Mouse (Mus musculus): ENCODE results near the gene Emd. TPM values are rescaled to one million over a fixed set of nuclear protein-coding genes. Genes with fewer than 3 reads are reported as not detected.
A peak's percentile ranks its signal among the peaks of the same experiment; 100 is the strongest.
"Not testable (repeated sequence)": the region's sequence is repeated elsewhere in the genome, so short reads cannot be mapped to it uniquely, and the experiment has no call there.

Gene Emd
- polyA plus RNA-seq (2015; fragmentation: Nextera tagmentation; extraction: Ambion mirVana), result 28.9 and 31.6 TPM in 2 replicates

DNA sequence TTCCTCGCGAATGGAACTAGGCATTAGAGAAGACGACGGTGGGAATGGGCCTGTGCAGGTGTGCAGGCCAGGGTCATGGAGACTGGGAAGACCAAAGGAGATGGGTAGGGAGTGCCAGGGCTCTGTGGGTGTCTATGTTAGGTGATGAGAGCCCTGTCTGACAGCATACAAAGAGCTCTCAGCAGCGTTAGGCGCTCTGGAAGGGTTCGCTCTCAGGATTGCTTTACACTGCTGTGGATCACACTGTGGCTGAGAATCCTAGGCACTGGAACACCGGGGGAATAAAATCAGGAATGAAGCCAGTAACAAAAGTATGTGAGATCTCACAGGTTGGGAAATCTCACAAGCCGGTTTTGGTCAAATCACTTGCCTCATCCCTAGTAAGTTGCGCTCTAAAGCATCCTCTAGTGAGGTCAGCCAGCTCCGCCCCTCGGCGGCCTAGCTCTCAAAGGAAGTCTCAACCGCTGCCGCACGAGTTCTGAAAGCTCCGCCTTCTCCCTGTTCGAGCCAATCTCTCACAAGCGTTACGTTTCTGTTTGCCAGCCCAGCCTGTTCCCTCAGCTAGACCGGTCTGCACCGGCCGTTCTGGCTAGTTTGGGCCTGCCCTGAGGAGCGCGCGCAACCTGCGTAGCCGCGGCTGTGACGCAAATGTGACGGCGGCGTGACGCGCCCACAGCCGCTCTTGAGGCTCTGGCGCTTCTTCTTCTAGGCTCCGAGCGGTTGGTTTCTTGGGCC, at the start of gene Emd:
Gene Emd (plus strand): TSS at position 535 of the 735 bp plus-strand sequence.
- Histone ChIP-seq H3K9ac (peak within 1 kb of the TSS; percentile 78), H3K36me3 (peaks cover 21% of the 10 kb centered on the region), H3K4me2 (peak within 1 kb of the TSS; percentile 66), H3K27me3 (no peaks in the 10 kb centered on the region), H3K9me3 (no peaks in the 10 kb centered on the region), H3K4me1 (0 out of 2 replicates have a peak, but pooled peaks cover 8% of the 10 kb centered on the region), H3K27ac (peak within 1 kb of the TSS; percentile 90), H3K4me3 (peak within 1 kb of the TSS; percentile 56)
- peak; percentile 95 for ATAC-seq (ENCODE audit: insufficient number of reproducible peaks, insufficient read depth, low FRiP score, low TSS enrichment, low read depth)
- WGBS, result 25% methylated on average over 39 of the region's 39 CpGs

DNA sequence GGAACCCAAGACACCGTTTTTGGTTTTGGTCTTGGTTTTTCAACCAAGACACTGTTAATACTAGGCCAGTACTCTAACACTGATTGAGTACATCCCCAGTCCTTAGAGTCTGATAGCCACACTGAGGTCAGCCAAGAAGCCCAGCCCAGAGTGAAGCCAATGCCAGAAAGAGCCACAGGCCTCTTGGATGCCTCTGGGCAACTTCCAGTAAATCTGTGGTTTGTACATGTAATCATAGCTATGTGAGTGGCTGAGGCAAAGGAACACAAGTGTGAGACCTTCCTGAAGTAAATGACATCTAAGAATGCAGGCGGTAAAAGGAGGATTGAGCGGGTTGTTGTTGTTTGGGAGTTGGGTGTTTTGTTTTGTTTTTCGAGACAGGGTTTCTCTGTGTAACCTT, 36.0 kb upstream of the Emd start:
- Histone ChIP-seq H3K9me3 (no peaks in the 10 kb centered on the region), H3K27ac (no peak overlapping the region), H3K4me3 (no peak overlapping the region), H3K4me1 (no peaks in the 10 kb centered on the region), H3K27me3 (no peaks in the 10 kb centered on the region), H3K9ac (no peak overlapping the region), H3K36me3 (peaks cover 13% of the 10 kb centered on the region), H3K4me2 (no peak overlapping the region)
- no peak for ATAC-seq (ENCODE audit: insufficient number of reproducible peaks, insufficient read depth, low FRiP score, low TSS enrichment, low read depth)
- WGBS, result 84% methylated on average over 4 of the region's 4 CpGs

DNA sequence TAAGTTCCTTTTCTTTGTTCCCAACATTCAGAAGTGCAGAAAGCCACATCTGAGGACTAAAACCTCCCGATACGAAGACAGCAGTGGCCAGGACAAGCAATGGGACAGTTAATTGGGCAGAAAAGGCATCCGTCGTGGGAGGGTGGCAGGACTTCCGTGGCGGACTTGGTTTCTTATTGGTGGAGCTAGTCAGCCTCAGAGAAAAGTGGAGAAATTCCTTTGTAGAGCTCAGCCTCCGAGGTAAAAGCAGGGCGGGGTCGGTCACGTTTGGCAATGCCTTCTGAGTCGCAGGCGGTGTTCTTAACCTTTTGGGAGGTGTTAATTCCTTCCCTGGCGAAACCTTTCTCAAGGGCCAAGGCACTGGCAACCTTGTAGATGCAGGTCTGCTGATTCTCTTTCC, 35.0 kb upstream of the Emd start:
- 0 out of 2 replicates have a peak overlapping the region, but pooled peaks have one; percentile 28 for H3K27ac ChIP-seq
- no peaks in the 10 kb centered on the region for H3K4me1 ChIP-seq
- H3K9ac ChIP-seq, result no peak overlapping the region
- H3K36me3 ChIP-seq, result peaks cover 23% of the 10 kb centered on the region
- no peaks in the 10 kb centered on the region for H3K9me3 ChIP-seq
- 60% methylated on average over 13 of the region's 13 CpGs for WGBS
- no peak overlapping the region for H3K4me2 ChIP-seq
- no peak overlapping the region for H3K4me3 ChIP-seq
- no peaks in the 10 kb centered on the region for H3K27me3 ChIP-seq
- no peak for ATAC-seq (ENCODE audit: insufficient number of reproducible peaks, insufficient read depth, low FRiP score, low TSS enrichment, low read depth)

DNA sequence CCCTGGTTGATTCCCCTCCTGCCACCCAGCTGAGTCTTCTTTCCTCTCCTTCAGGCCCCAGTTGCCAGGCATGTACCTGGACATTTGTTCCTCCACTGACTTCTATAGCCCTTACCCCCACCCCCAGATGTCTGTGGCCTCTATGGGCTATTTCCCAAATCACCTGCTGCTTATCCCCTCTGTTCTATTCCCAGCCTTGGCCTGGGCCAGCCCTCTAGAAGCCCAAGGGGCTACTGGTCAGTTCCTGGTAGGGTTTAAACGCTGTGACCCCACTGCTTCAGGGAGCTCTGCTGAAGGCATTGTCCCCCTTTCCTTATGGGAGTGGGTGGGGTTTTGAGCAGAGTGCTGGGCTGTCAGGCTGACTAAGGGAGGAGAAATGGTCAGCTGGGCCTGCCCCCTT, 34.4 kb upstream of the Emd start:
- H3K27me3 ChIP-seq; ATAC-seq (ENCODE audit: insufficient number of reproducible peaks, insufficient read depth, low FRiP score, low TSS enrichment, low read depth); H3K4me3 ChIP-seq; H3K9ac ChIP-seq; H3K9me3 ChIP-seq; H3K4me1 ChIP-seq; H3K4me2 ChIP-seq: not testable (repeated sequence)
- WGBS, result 55% methylated on average over 1 of the region's 1 CpGs
- Histone ChIP-seq H3K36me3 (peaks cover 29% of the 10 kb centered on the region), H3K27ac (0 out of 2 replicates have a peak overlapping the region, but pooled peaks have one; percentile 28)

DNA sequence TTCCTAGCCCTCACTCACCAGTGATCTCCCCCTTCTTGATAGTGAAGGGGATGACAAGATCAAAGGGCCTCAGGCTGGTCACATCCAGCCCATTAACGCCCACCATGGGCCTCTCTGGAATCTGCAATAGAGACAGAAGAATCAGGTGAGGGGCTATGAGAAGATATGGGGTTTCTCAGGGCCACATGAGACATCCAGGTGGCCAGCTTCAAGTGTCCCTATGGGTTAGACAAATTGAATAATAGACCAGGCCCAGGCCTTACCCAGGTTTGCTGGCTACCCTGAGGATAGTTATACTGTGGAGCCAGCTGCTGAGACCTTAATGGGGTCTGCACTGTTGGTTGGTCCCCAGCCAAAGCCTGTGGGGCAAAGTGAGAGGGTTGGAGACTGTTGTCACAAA, 24.4 kb upstream of the Emd start:
- H3K4me1 ChIP-seq, result no peaks in the 10 kb centered on the region

DNA sequence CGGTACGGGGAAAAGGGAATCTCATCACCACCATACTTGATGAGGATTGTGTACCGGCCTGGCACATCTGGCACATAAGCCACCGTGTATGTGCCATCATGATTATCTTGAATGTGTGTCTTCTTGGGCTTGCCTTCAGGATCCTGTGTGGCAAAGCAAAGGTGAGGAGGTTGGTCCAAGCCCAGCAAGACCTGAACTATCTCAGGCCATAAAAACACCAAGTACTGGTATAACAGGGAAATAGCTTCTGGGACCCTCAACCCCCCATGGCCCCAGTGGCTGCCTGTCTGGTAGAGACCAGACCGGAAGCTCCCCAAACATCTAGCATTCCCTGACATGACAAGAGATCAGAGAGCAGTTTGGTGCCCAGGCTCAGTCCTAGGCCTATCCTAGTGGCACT, 21.3 kb upstream of the Emd start:
- Histone ChIP-seq H3K27me3 (no peaks in the 10 kb centered on the region), H3K4me3 (no peak overlapping the region), H3K4me2 (no peak overlapping the region), H3K36me3 (peaks cover 95% of the 10 kb centered on the region), H3K27ac (no peak overlapping the region), H3K9me3 (no peaks in the 10 kb centered on the region), H3K9ac (no peak overlapping the region), H3K4me1 (no peaks in the 10 kb centered on the region)
- no peak for ATAC-seq (ENCODE audit: insufficient number of reproducible peaks, insufficient read depth, low FRiP score, low TSS enrichment, low read depth)
- 94% methylated on average over 5 of the region's 5 CpGs for WGBS

More for the DNA sequence above, 24.4 kb upstream of the Emd start:
- no peak overlapping the region for H3K9ac ChIP-seq
- H3K4me2 ChIP-seq, result no peak overlapping the region
- H3K36me3 ChIP-seq, result peaks cover 99% of the 10 kb centered on the region
- ATAC-seq (ENCODE audit: insufficient number of reproducible peaks, insufficient read depth, low FRiP score, low TSS enrichment, low read depth), result no peak
- no peaks in the 10 kb centered on the region for H3K9me3 ChIP-seq
- no peak overlapping the region for H3K4me3 ChIP-seq
- H3K27ac ChIP-seq, result no peak overlapping the region
- 65% methylated on average over 1 of the region's 1 CpGs for WGBS
- no peaks in the 10 kb centered on the region for H3K27me3 ChIP-seq

DNA sequence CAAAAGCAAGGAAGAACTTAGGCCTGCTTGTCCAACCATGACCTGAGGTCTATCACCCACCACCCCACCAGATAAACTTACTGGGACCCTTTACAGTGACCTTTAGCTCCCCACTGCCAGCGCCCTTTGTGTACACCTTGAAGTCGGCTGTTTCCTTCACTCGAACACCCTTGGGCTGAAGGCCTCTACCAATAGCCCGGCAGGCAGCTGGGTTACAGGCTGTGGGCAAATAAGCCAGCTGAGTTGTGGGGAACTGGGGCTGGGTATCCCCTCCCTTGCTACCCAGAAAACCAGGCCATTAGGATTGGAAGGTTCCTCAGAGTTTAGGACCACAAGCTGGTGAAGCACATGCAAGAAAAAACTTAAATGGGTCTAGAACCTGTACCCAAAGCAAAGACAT, 14.2 kb upstream of the Emd start:
- Histone ChIP-seq H3K27me3 (no peaks in the 10 kb centered on the region), H3K9me3 (no peaks in the 10 kb centered on the region), H3K36me3 (peaks cover 71% of the 10 kb centered on the region), H3K4me2 (no peak overlapping the region), H3K9ac (no peak overlapping the region), H3K4me1 (peaks cover 11% of the 10 kb centered on the region), H3K27ac (no peak overlapping the region), H3K4me3 (no peak overlapping the region)
- no peak for ATAC-seq (ENCODE audit: insufficient number of reproducible peaks, insufficient read depth, low FRiP score, low TSS enrichment, low read depth)
- WGBS, result 88% methylated on average over 4 of the region's 4 CpGs

DNA sequence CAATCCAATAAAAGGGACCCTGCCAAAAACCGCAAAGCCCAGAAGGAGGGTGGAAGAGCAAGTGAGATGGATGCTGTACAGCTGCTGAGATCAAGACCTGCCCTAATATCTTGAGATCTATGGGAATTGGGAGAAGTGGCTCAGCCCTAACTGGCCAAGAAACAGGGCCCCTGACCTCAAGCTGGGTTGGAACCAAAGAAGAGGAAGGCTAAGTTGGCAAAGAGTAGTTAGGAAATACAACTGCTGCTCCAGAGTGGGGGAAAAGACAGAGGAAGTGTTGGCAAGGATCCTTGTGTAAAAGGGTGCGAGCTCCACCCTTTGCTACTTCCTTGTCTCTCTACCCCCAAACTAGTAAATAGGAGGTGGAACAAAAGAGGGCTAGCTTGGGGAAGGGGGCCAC, 11.1 kb upstream of the Emd start:
- no peaks in the 10 kb centered on the region for H3K27me3 ChIP-seq
- peaks cover 11% of the 10 kb centered on the region for H3K4me1 ChIP-seq
- peak overlapping the region; percentile 59 for H3K4me3 ChIP-seq
- WGBS, result 86% methylated on average over 2 of the region's 2 CpGs
- H3K4me2 ChIP-seq, result peak overlapping the region; percentile 65
- no peak for ATAC-seq (ENCODE audit: insufficient number of reproducible peaks, insufficient read depth, low FRiP score, low TSS enrichment, low read depth)
- peaks cover 46% of the 10 kb centered on the region for H3K36me3 ChIP-seq
- H3K9me3 ChIP-seq, result no peaks in the 10 kb centered on the region
- H3K9ac ChIP-seq, result peak overlapping the region; percentile 61
- H3K27ac ChIP-seq, result no peak overlapping the region

DNA sequence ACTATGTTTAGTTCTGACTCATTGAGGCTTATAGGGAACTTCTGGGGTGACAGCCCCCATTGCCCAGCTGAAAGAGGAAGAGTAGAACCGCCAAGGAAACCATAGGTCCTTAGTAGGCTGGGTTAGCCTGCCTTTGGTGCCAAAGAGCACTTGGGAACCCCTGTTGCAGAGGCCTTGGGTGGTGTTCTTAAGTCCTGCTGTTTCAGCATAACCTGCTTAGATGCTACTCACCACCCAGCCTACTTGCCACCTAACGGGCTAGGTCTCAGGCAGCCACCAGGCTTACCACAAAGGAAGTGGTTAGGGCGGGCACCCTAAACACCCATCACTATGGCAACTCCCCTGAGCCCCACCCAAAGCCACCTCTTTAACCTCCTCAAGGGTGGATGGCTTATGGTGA, 10.7 kb upstream of the Emd start:
- Histone ChIP-seq H3K9me3 (no peaks in the 10 kb centered on the region), H3K9ac (peak overlapping the region; percentile 61), H3K4me2 (peak overlapping the region; percentile 65), H3K27me3 (no peaks in the 10 kb centered on the region), H3K36me3 (peaks cover 43% of the 10 kb centered on the region), H3K4me3 (peak overlapping the region; percentile 59), H3K27ac (no peak overlapping the region; the same call in 1 of the 2 replicates), H3K4me1 (peaks cover 11% of the 10 kb centered on the region)
- ATAC-seq (ENCODE audit: insufficient number of reproducible peaks, insufficient read depth, low FRiP score, low TSS enrichment, low read depth), result no peak
- 47% methylated on average over 3 of the region's 3 CpGs for WGBS

DNA sequence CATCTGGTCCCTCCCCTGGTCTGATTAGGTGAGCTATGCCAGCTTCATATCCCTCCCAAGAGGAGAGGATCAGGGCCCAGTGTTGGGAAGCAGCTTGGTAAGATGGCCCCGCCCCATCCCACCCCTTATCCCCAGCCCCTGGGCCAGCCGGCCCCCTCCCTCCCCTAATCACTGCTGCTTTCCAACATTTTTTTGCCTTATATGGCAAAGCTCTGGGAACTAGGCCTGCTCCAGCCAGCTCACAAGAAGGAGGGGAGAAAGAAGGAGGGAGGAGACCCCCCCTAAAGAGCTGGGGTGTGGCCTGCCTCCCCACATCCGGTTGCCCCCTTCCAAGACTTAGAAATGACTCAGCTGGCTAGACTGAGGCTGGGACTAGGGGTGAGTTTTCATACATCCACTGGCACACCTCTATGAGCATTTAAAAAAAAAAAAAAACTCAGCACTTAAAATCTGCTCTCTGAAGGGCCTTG, 9.8 kb upstream of the Emd start:
- peak overlapping the region; percentile 93 for H3K27ac ChIP-seq

DNA sequence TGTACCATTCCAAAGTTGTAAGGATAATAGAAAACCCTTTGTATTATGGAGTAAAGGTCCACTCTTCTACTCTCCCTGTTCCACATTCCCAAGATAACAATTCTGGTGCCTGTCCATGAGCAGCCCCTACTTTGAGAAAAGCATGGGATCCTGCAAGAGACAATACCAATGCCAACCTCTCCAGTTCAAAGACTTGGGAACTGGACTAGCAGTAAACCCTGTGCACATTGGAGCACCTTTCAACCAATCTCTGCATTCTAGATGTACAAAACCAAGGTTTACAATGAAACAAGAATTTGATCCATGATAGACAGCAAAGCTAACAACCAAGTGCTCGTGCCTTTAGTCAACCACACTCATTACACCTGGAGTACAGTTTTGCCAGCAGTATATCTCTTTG, 9.4 kb upstream of the Emd start:
- Histone ChIP-seq H3K4me1 (peaks cover 14% of the 10 kb centered on the region), H3K9me3 (no peaks in the 10 kb centered on the region), H3K4me3 (peak overlapping the region; percentile 59), H3K36me3 (peaks cover 30% of the 10 kb centered on the region), H3K27ac (peak overlapping the region; percentile 93), H3K9ac (peak overlapping the region; percentile 83), H3K4me2 (peak overlapping the region; percentile 65), H3K27me3 (no peaks in the 10 kb centered on the region)
- ATAC-seq (ENCODE audit: insufficient number of reproducible peaks, insufficient read depth, low FRiP score, low TSS enrichment, low read depth), result no peak
- WGBS, result 23% methylated on average over 1 of the region's 1 CpGs

More for the DNA sequence above, 9.8 kb upstream of the Emd start:
- H3K4me2 ChIP-seq, result peak overlapping the region; percentile 65
- H3K9ac ChIP-seq, result peak overlapping the region; percentile 83
- H3K4me3 ChIP-seq, result peak overlapping the region; percentile 59
- WGBS, result 26% methylated on average over 2 of the region's 3 CpGs
- ATAC-seq (ENCODE audit: insufficient number of reproducible peaks, insufficient read depth, low FRiP score, low TSS enrichment, low read depth), result peak; percentile 59; the same call in 1 of the 2 replicates
- no peaks in the 10 kb centered on the region for H3K9me3 ChIP-seq
- H3K36me3 ChIP-seq, result peaks cover 35% of the 10 kb centered on the region
- H3K4me1 ChIP-seq, result peaks cover 11% of the 10 kb centered on the region
- no peaks in the 10 kb centered on the region for H3K27me3 ChIP-seq

DNA sequence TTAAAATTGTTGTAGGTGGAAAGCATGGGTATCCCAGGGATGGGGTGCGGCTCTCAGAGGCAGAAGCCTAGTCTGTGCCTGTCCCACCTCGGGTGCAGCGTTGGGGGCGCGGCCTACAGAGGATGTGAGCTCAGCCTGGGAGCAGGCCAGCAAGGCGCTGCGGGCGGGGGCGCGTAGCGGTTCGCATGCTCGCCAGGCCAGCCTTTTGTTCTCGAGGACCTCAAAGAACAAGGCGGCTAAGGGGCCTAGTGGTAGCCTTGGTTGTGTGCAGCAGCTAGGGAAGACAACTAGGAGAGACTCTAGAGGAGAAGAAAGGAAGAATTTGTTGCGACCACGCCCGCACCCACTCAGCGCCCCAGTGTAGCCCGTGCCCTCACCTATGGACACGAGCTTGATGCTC, 8.8 kb upstream of the Emd start:
- WGBS, result 28% methylated on average over 21 of the region's 21 CpGs
- Histone ChIP-seq H3K4me1 (peaks cover 16% of the 10 kb centered on the region), H3K36me3 (peaks cover 25% of the 10 kb centered on the region), H3K9me3 (no peaks in the 10 kb centered on the region), H3K27me3 (no peaks in the 10 kb centered on the region), H3K4me3 (peak overlapping the region; percentile 59), H3K9ac (peak overlapping the region; percentile 83), H3K4me2 (peak overlapping the region; percentile 65), H3K27ac (peak overlapping the region; percentile 93)
- ATAC-seq (ENCODE audit: insufficient number of reproducible peaks, insufficient read depth, low FRiP score, low TSS enrichment, low read depth), result 0 out of 2 replicates have a peak, but pooled peaks have one; percentile 18

Measured in embryonic facial prominence, embryonic 13.5 days (tissue).